Mouse (Mus musculus) embryo, embryonic 11.5 days (tissue): ENCODE results near the gene Tmem92.

Experiments used
- DNase-seq: peaks from one replicate; pipeline ENCODE4 v3.0.0-alpha.2; 2012; ENCODE audit warnings: low read depth, low spot score

Gene Tmem92

DNA sequence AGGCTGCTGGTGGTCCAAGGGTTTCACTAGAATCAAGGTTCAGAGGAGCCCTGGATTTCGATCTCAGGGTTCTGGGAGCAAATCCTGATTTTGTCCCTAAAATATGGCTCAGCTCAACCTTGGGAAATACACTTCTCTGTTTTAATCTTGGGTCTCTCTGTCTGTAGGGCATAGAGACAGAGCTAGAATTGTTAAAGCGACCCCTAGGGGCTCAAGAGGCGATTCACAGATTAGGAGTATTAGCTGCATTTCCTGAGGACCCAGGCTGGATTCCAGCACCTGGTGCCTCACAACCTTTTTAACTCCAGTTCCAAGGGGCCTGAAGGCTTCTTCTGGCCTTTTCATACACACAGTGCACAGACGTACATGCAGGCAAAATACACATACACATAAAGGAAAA, 52.9 kb downstream of the Tmem92 start:
- DNase-seq, result no peak

DNA sequence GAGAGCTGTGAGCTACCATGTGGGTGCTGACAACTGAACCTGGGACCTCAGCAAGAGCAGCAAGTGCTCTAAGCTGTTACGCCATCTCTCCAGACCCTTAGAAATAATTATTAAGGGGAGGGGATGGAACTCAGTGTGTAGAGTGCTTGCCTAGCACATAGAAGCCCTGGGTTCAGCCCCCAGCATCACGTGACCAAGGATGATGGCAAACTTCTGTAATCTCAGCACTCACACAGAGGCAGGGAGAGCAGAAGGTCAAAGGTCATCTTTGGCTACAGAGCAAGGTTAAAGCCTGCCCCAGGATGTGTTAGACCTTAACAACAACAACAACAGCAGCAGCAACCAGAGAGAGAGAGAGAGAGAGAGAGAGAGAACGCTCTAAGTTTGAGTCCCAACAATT, 54.0 kb downstream of the Tmem92 start:
- DNase-seq, result no peak

- no peak for DNase-seq
These were observed 55.2 kb downstream of the Tmem92 start for GRCm38 (mm10) chr11:94727306-94727705.
